Mouse (Mus musculus) c-Kit-positive CD71-positive TER-119-negative erythroid progenitor cells, embryonic 14.5 days (primary cell): ENCODE data around the gene Fkbp4.
"Not testable (repeated sequence)": the region's sequence is repeated elsewhere in the genome, so short reads cannot be mapped to it uniquely, and the experiment has no call there.

Experiments used
- DNase-seq: peaks from one replicate; pipeline ENCODE4 v3.0.0-alpha.2; 2013; ENCODE audit warnings: low read depth

The Fkbp4 gene

DNA sequence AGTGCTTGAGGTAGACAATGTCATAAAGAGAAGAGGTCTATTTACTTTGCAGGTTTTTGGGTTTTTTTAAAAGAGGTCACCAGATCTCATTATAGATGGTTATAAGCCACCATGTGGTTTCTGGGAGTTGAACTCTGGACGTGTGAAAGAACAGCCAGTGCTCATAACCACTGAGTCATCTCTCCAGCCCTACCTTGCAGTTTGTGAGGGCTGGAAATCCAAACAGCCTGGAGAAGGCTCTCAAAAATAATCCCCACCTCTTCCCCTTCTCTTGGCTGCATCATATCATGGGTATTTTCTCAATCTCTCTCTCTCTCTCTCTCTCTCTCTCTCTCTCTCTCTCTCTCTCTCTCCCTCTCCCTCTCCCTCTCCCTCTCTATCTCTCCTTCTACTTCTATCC, 47.8 kb downstream of the Fkbp4 start:
- DNase-seq = no peak

DNA sequence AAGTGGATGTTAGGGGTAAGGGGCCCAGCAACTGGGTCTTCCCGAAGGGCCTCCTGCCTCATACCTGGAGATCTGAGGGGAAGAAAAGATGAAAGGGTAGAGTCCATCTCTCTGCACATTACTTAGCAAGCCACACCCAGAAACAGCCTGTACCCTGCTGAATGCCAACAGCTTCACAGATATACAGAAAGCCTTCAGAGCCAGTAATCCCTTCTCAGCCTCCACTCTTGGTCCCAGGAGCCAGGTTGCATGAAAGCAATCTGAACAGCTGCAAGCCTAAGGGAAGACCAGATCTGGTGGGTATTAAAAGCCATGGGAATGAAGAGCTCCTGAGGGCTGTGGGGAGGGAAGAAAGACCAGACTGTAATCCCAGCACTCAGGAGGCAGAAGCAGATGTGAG, 49.3 kb downstream of the Fkbp4 start:
- DNase-seq = no peak

DNA sequence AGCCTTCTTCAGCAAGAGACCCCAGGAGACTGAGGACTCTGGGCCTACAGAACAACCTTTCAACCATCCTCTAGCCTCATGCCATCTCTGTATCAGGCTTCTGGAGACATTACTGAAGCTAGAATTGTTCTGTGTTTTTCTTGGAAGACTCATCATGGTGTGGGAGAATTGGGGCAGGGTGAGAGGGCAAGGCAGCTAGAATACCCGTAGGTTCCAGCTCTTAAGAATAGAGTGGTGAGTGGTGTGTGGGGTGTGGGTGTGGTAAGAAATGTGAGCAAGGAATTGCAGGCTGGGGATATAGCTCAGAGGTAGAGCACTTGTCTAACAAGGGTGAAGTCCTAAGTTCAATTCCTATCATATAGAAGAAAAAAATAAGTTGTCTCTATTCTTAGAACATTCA, 53.5 kb downstream of the Fkbp4 start:
- DNase-seq = no peak

DNA sequence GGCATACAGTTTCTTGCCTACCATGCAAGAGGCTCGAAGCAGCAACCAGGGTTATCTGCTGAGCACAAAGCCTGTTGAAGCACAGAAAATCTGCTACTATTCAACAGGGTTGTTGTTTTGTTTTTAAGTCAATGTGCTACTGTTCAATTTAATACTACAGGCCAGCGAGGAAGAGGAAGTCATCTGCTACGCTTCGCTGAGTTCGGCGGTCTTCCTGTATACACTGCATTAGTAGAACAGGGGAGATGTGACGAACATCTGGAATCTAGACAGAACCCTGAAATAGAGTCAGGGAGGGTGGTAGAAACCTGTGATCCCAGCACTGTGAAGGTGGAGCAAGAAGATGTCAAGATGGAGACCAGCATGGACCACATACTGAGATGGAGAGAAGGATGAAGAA, 54.7 kb downstream of the Fkbp4 start:
- DNase-seq = no peak

DNA sequence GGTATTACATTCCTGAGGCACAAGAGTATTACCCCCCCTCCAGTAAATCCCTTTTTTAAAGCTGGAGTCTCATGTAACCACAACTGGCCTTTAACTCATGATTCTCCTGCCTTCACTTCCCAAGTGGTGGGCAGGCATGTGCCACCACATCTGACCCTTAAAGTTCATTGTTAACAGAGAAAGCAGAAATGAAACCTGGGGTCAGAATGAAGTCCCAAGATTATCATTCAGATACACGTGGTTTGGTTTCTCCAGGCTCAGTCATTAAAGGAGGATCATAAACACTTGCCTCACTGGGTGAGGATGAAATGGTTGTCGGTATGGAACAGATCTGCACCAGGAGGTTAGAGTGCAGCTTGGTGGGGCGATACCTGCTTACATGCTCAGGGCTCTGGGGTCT, 57.2 kb downstream of the Fkbp4 start:
- no peak for DNase-seq

DNA sequence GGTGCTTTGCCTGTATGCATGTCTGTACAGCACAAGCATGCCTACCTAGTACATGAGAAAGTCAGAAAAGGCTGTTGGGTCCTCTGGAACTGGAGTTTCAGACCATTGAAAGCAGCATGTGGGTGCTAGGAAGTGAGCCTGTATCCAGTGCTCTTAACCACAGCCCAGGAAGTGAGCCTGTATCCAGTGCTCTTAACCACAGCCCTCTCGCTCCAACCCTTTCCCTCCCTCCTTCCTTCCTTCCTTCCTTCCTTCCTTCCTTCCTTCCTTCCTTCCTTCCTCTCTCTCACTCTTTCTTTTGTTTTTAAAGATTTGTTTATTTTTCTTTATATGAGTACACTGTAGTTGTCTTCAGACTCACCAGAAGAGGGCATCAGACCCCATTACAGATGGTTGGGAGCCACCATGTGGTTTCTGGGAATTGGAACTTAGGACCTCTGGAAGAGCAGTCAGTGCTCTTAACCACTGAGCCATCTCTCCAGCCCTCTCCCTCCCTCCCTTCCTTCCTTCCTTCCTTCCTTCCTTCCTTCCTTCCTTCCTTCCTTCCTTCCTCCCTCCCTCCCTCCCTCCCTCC, 57.8 kb downstream of the Fkbp4 start:
- DNase-seq = not testable (repeated sequence)
